Mouse (Mus musculus) ES-Bruce4 (cell line): Measurements from ENCODE around the gene Scml4. TPM values are rescaled to one million over a fixed set of nuclear protein-coding genes. Genes with fewer than 3 reads are reported as not detected.

Experiments
- H3K27ac ChIP-seq: 2 replicates; pipeline ENCODE4 v1.5.1; 2012; ENCODE audit warnings: low read length, inconsistent platforms; ENCODE audit not compliant: insufficient read depth
- H3K27me3 ChIP-seq: 2 replicates; pipeline ENCODE4 v1.6.1; 2012; ENCODE audit warnings: mild to moderate bottlenecking, low read length, inconsistent platforms; ENCODE audit not compliant: control insufficient read depth, poor library complexity, insufficient read depth, severe bottlenecking
- H3K36me3 ChIP-seq: 2 replicates; pipeline ENCODE4 v1.6.1; 2012; ENCODE audit warnings: inconsistent platforms, mild to moderate bottlenecking, low read length, moderate library complexity; ENCODE audit not compliant: control insufficient read depth, poor library complexity, insufficient read depth, severe bottlenecking
- H3K4me1 ChIP-seq: one replicate; pipeline ENCODE4 v1.8.1; 2011; ENCODE audit warnings: low read length; ENCODE audit not compliant: control insufficient read depth, insufficient read depth
- H3K4me3 ChIP-seq: 2 replicates; pipeline ENCODE4 v1.5.1; 2011; ENCODE audit warnings: low read depth, mild to moderate bottlenecking, low read length
- H3K9ac ChIP-seq: 2 replicates; pipeline ENCODE4 v1.6.1; 2012; ENCODE audit warnings: low read depth, mild to moderate bottlenecking, inconsistent platforms; ENCODE audit not compliant: poor library complexity, severe bottlenecking
- H3K9me3 ChIP-seq: replicated peaks from 2 replicates; pipeline ENCODE4 v1.6.1; 2012; ENCODE audit warnings: mild to moderate bottlenecking, low read length, inconsistent platforms; ENCODE audit not compliant: control insufficient read depth, poor library complexity, insufficient read depth, severe bottlenecking
- CTCF ChIP-seq: IDR thresholded peaks from one replicate; pipeline ENCODE4 v1.8.1; 2011; ENCODE audit warnings: low read depth, low read length
- EP300 ChIP-seq: IDR thresholded peaks from 2 replicates; pipeline ENCODE4 v1.6.1; 2011; ENCODE audit warnings: low read depth, low read length; ENCODE audit not compliant: insufficient read depth
- POLR2A ChIP-seq: IDR thresholded peaks from one replicate; pipeline ENCODE4 v1.8.1; 2011; ENCODE audit warnings: low read length; ENCODE audit not compliant: insufficient read depth
- polyA plus RNA-seq: library from polyadenylated mRNA; stranded (reverse); fragments of >200 nt; gene quantifications from 2 replicates; pipeline ENCODE4 v1.2.4, GENCODE M21; 2011; ENCODE audit warnings: low read depth; ENCODE audit not compliant: missing spikeins, insufficient read depth, insufficient read length

Scml4 gene
- polyA plus RNA-seq, 1 experiment: 0.15 TPM

DNA sequence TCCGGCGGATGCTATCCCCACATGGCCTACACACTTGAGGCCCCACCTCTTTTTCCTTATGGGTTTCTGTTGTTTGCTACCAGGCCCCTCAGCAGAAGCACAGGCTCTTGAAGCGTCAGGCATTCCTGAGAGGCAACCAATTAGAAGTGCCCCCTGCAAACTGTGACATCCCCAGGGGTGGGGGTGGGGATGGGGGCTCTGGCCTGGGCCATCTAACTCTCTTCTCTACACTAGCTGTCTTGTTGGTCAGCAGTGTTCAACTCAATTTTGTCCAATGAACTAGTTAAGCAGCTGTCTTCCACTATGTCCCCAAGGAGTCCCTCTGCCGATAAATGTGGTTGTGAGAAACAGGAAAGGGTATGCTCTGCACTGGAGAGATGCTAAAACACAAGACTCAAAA is 144.9 kb downstream of the Scml4 start:
- no peaks in the 10 kb centered on the region for H3K36me3 ChIP-seq
- H3K9me3 ChIP-seq: no peaks in the 10 kb centered on the region
- no peak for TF ChIP-seq POLR2A
- no peak for TF ChIP-seq EP300
- no peak for TF ChIP-seq CTCF
- no peak overlapping the region for H3K9ac ChIP-seq
- H3K4me3 ChIP-seq: no peak overlapping the region
- H3K27me3 ChIP-seq: no peaks in the 10 kb centered on the region
- H3K4me1 ChIP-seq: no peaks in the 10 kb centered on the region
- no peak overlapping the region for H3K27ac ChIP-seq

DNA sequence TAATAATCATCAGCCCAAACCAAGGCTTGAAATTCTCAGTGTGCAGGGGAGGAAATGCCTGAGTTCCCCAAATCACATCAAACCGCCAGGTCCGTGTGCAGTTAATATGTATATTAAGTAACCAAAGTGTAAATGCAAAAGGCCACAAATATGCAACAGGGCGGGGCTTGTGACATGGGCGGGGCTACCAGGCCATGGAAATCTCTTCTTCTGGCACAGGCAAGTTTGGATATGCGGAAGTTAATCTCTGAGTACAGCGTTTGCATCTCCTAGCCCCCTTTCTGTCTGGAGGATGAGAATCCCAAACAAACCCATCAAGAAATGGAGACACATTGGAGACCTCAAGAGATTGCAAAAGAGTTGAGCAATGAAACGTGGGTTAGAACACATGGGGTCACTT is 145.5 kb downstream of the Scml4 start:
- H3K9me3 ChIP-seq: no peaks in the 10 kb centered on the region
- H3K27ac ChIP-seq: no peak overlapping the region
- H3K4me1 ChIP-seq: no peaks in the 10 kb centered on the region
- TF ChIP-seq EP300: no peak
- no peak for TF ChIP-seq CTCF
- TF ChIP-seq POLR2A: no peak
- H3K9ac ChIP-seq: no peak overlapping the region
- no peaks in the 10 kb centered on the region for H3K27me3 ChIP-seq
- H3K4me3 ChIP-seq: no peak overlapping the region
- H3K36me3 ChIP-seq: no peaks in the 10 kb centered on the region

DNA sequence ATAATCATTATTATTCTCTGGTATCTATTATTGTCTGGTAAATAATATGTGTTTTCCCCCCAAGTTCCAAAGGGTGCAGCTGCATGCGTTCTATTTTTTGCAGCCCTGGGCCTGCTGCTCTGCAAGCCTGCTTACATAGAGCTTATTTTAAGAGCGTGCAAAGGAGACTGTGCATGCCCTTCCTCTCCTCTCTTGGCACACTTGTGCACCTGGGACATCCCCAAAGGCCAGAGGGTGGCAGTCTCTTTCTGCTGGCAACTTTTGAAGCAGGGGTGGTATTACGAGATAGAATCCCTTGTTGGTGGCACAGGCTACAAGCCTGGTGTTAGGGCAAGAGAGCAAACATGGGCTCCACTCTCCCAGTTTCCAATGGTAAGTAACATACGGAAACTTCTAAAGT is 146.4 kb downstream of the Scml4 start:
- H3K4me1 ChIP-seq: no peaks in the 10 kb centered on the region
- no peak overlapping the region for H3K9ac ChIP-seq
- H3K27ac ChIP-seq: no peak overlapping the region
- TF ChIP-seq EP300 (no peak), CTCF (no peak), POLR2A (no peak)
- H3K36me3 ChIP-seq: no peaks in the 10 kb centered on the region
- no peaks in the 10 kb centered on the region for H3K9me3 ChIP-seq
- H3K4me3 ChIP-seq: no peak overlapping the region
- H3K27me3 ChIP-seq: no peaks in the 10 kb centered on the region

DNA sequence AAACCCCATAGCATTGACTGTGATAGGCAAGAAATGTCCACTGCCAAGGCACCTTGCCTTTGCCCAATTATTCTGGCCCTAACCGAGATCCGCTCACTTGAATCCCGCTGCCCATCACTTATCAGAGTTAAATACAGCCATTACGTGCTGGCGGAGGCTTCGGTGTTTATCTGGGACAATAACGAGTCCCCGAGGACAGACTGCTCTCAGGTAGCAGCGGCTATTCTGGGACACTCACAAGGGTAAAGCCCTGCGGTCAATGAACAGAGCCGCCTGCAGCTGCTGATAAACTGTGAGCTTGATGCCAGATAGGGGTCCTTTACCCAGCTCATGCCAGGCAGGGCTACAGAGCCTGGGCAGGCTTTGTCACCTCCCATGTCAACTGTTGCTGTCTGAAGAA is 147.9 kb downstream of the Scml4 start:
- Histone ChIP-seq H3K4me3 (0 out of 2 replicates have a peak overlapping the region, but pooled peaks have one; percentile 35), H3K27me3 (no peaks in the 10 kb centered on the region), H3K27ac (no peak overlapping the region), H3K4me1 (no peaks in the 10 kb centered on the region), H3K9ac (no peak overlapping the region), H3K9me3 (no peaks in the 10 kb centered on the region), H3K36me3 (no peaks in the 10 kb centered on the region)
- TF ChIP-seq CTCF: no peak
- TF ChIP-seq POLR2A: no peak
- no peak for TF ChIP-seq EP300

Other genes with a start within 250 kb of the Scml4 start
- gene Sec63, start 98.9 kb upstream of the Scml4 start, polyA plus RNA-seq: 35.1 and 36.0 TPM in 2 replicates